Mouse (Mus musculus) ZHBTc4 (cell line): ENCODE results near the gene Gm6583.

Source experiments
- DNase-seq: peaks from one replicate; pipeline ENCODE4 v3.0.0-alpha.2; 2011; ENCODE audit warnings: low read depth, low spot score

Gm6583 gene

GRCm38 (mm10) chr5:112325546-112326445 lies 30.0 kb downstream of the Gm6583 start, which contains the start of gene Tfip11:
Gene Tfip11, plus strand, starts transcription at chr5:112326358.
- peak; percentile 98 for DNase-seq

GRCm38 (mm10) chr5:112324637-112325545 lies 30.9 kb downstream of the Gm6583 start:
- peak; percentile 90 for DNase-seq

- no peak for DNase-seq
Measured at GRCm38 (mm10) chr5:112323246-112323645, 32.6 kb downstream of the Gm6583 start.

- no peak for DNase-seq
Measured at GRCm38 (mm10) chr5:112321376-112321775, 34.5 kb downstream of the Gm6583 start.

- DNase-seq, result no peak
Measured at GRCm38 (mm10) chr5:112320936-112321335, 34.9 kb downstream of the Gm6583 start.

- no peak for DNase-seq
Measured at GRCm38 (mm10) chr5:112320379-112320778, 35.5 kb downstream of the Gm6583 start.

GRCm38 (mm10) chr5:112319343-112319742 lies 36.5 kb downstream of the Gm6583 start:
- DNase-seq, result peak; percentile 94

GRCm38 (mm10) chr5:112317328-112317727 lies 38.5 kb downstream of the Gm6583 start:
- no peak for DNase-seq

- DNase-seq, result no peak
Measured at GRCm38 (mm10) chr5:112316468-112316867, 39.4 kb downstream of the Gm6583 start.

- DNase-seq, result no peak
Measured at GRCm38 (mm10) chr5:112313222-112313885, 42.5 kb downstream of the Gm6583 start.

- DNase-seq, result peak; percentile 55
Measured at GRCm38 (mm10) chr5:112305842-112306241, 50.0 kb downstream of the Gm6583 start.
